Mouse (Mus musculus) left cerebral cortex, adult 8-10 months (tissue): Measurements from ENCODE around the gene Akip1. TPM values are rescaled to one million over a fixed set of nuclear protein-coding genes. Genes with fewer than 3 reads are reported as not detected.

Source experiments
- DNase-seq, 2 experiments: peaks; one replicate each; pipeline ENCODE4 v3.0.0; 2022; ENCODE audit warnings: low spot score in 2 of 2
- total RNA-seq, 4 experiments: library from RNA; stranded (reverse); gene quantifications; 2 replicates each; pipeline ENCODE4 v1.2.4; 2022

Gene Akip1
- total RNA-seq, 4 experiments from 2014 or later: 5.1 to 7.6 (median 6.3) TPM

GRCm38 (mm10) chr7:109707023-109707785 is 3.7 kb downstream of the Akip1 start:
- DNase-seq: no peak

GRCm38 (mm10) chr7:109708961-109709382 is 5.5 kb downstream of the Akip1 start:
- no peak for DNase-seq

- DNase-seq: no peak
Measured at GRCm38 (mm10) chr7:109710069-109710468, 6.6 kb downstream of the Akip1 start.

GRCm38 (mm10) chr7:109712198-109712597 is 8.7 kb downstream of the Akip1 start:
- no peak for DNase-seq

GRCm38 (mm10) chr7:109713434-109713982 is 10.0 kb downstream of the Akip1 start:
- no peak for DNase-seq

- no peak for DNase-seq
Measured at GRCm38 (mm10) chr7:109719286-109719685, 15.8 kb downstream of the Akip1 start.

- no peak for DNase-seq
Measured at GRCm38 (mm10) chr7:109722618-109723017, 19.1 kb downstream of the Akip1 start.

GRCm38 (mm10) chr7:109723114-109723513 is 19.6 kb downstream of the Akip1 start:
- DNase-seq: no peak

GRCm38 (mm10) chr7:109723697-109724096 is 20.2 kb downstream of the Akip1 start, which contains the start of gene BC051019:
BC051019 (minus strand) TSS chr7:109723850.
- DNase-seq: no peak

GRCm38 (mm10) chr7:109731626-109732025 is 28.1 kb downstream of the Akip1 start, which contains the start of gene Ascl3:
Ascl3 (minus strand) TSS chr7:109731726.
- no peak for DNase-seq

GRCm38 (mm10) chr7:109734806-109735205 is 31.3 kb downstream of the Akip1 start:
- DNase-seq: no peak

GRCm38 (mm10) chr7:109739822-109740370 is 36.4 kb downstream of the Akip1 start:
- no peak for DNase-seq

GRCm38 (mm10) chr7:109741060-109741459 is 37.6 kb downstream of the Akip1 start:
- no peak for DNase-seq

GRCm38 (mm10) chr7:109741703-109742102 is 38.2 kb downstream of the Akip1 start:
- DNase-seq: no peak

- no peak for DNase-seq
Measured at GRCm38 (mm10) chr7:109747747-109748146, 44.3 kb downstream of the Akip1 start.

- no peak for DNase-seq
Measured at GRCm38 (mm10) chr7:109751427-109752007, 48.0 kb downstream of the Akip1 start.

- DNase-seq: peak; percentile 72 to 73
Measured at GRCm38 (mm10) chr7:109752008-109752925, 48.8 kb downstream of the Akip1 start, which contains the start of gene Tmem9b. Tmem9b (minus strand) TSS chr7:109752875.

GRCm38 (mm10) chr7:109754034-109754433 is 50.5 kb downstream of the Akip1 start:
- no peak for DNase-seq

GRCm38 (mm10) chr7:109756291-109756690 is 52.8 kb downstream of the Akip1 start:
- DNase-seq: no peak
